7 mouse cellular contexts compared by ENCODE assay signal in genomic region chr11:60115024-60115538, GRCm38 (mm10). TPM values are rescaled to one million over a fixed set of nuclear protein-coding genes. Genes with fewer than 3 reads are reported as not detected.
A peak's percentile ranks its signal among the peaks of the same experiment; 100 is the strongest.
DNase-seq lines count a peak whose midpoint lies in the region; ATAC-seq lines count a peak whose summit lies in the region.

No protein-coding gene starts in this region.

- ATAC-seq in intestine, embryonic 16.5 days = peak; percentile 94
- ATAC-seq in midbrain, embryonic 12.5 days (ENCODE audit: low FRiP score, low read depth) = peak; percentile 92

- H3K4me3 ChIP-seq in intestine, embryonic 16.5 days (ENCODE audit: low read length) = peak overlapping the region; percentile 57
- peak overlapping the region; percentile 59 for H3K4me3 ChIP-seq in limb, embryonic 10.5 days
- peak overlapping the region; percentile 49 for H3K4me3 ChIP-seq in midbrain, embryonic 12.5 days

- no peaks in the 10 kb centered on the region for H3K27me3 ChIP-seq in intestine, embryonic 16.5 days (replicated peaks; ENCODE audit: control insufficient read depth, insufficient read depth, low read length)
- H3K27me3 ChIP-seq in limb, embryonic 10.5 days (ENCODE audit: low read depth, poor library complexity, severe bottlenecking) = no peaks in the 10 kb centered on the region
- no peaks in the 10 kb centered on the region for H3K27me3 ChIP-seq in midbrain, embryonic 12.5 days

- H3K9me3 ChIP-seq in intestine, embryonic 16.5 days (ENCODE audit: control insufficient read depth, low read length) = no peaks in the 10 kb centered on the region
- H3K9me3 ChIP-seq in limb, embryonic 10.5 days (replicated peaks) = no peaks in the 10 kb centered on the region
- H3K9me3 ChIP-seq in midbrain, embryonic 12.5 days = no peaks in the 10 kb centered on the region

- intact Hi-C loops in gastrocnemius, postnatal 36 days (cut with DNase I) = no loop called here

- H3K9ac ChIP-seq in intestine, embryonic 16.5 days (ENCODE audit: low read depth, low read length) = peak overlapping the region; percentile 77
- H3K9ac ChIP-seq in midbrain, embryonic 12.5 days (replicated peaks) = peak overlapping the region; percentile 69

- H3K4me2 ChIP-seq in intestine, embryonic 16.5 days (ENCODE audit: low read depth, low read length) = peak overlapping the region; percentile 80
- peak overlapping the region; percentile 79 for H3K4me2 ChIP-seq in midbrain, embryonic 12.5 days (replicated peaks)

- peak; percentile 96 for DNase-seq in adrenal gland, postnatal 10 days
- DNase-seq in embryo, embryonic 9.5 days (ENCODE audit: extremely low spot score) = peak; percentile 92
- peak; percentile 85 to 90 for DNase-seq in gastrocnemius, postnatal 36 days
- DNase-seq in limb, embryonic 10.5 days (ENCODE audit: low spot score) = peak; percentile 94
- DNase-seq in skeletal muscle tissue, adult 2 months (ENCODE audit: low read depth, low spot score) = peak; percentile 90

- H3K27ac ChIP-seq in intestine, embryonic 16.5 days (ENCODE audit: low read length) = peak overlapping the region; percentile 93
- H3K27ac ChIP-seq in limb, embryonic 10.5 days = peak overlapping the region; percentile 93
- peak overlapping the region; percentile 93 for H3K27ac ChIP-seq in midbrain, embryonic 12.5 days (replicated peaks)

- H3K4me1 ChIP-seq in intestine, embryonic 16.5 days (ENCODE audit: control insufficient read depth, insufficient read depth, low read length) = peaks cover 57% of the 10 kb centered on the region
- H3K4me1 ChIP-seq in limb, embryonic 10.5 days = peaks cover 68% of the 10 kb centered on the region
- peaks cover 48% of the 10 kb centered on the region for H3K4me1 ChIP-seq in midbrain, embryonic 12.5 days

- no peaks in the 10 kb centered on the region for H3K36me3 ChIP-seq in intestine, embryonic 16.5 days (ENCODE audit: control insufficient read depth, insufficient read depth, low read length)
- no peaks in the 10 kb centered on the region for H3K36me3 ChIP-seq in limb, embryonic 10.5 days
- no peaks in the 10 kb centered on the region for H3K36me3 ChIP-seq in midbrain, embryonic 12.5 days

- under 1% methylated on average over 40 of the region's 43 CpGs for WGBS in intestine, embryonic 16.5 days
- WGBS in limb, embryonic 10.5 days = under 1% methylated on average over 43 of the region's 43 CpGs
- under 1% methylated on average over 43 of the region's 43 CpGs for WGBS in midbrain, embryonic 12.5 days

RNA-seq across cellular contexts. Expression of gene Rai1, which starts 10.3 kb away (rescaled TPM):
- total RNA-seq in adrenal gland, postnatal 10 days (2021) = 10 to 100 TPM; 34.8 to 53.0 TPM
- 10 to 100 TPM; 18.1 to 20.8 TPM for total RNA-seq in gastrocnemius, postnatal 36 days (2021)
- 12.4 and 12.5 TPM in 2 replicates for polyA plus RNA-seq in intestine, embryonic 16.5 days (2015; fragmentation: Nextera tagmentation; extraction: Ambion mirVana)
- 34.3 and 37.3 TPM in 2 replicates for polyA plus RNA-seq in limb, embryonic 10.5 days (2016; fragmentation: Nextera tagmentation; extraction: Ambion mirVana)
- polyA plus RNA-seq in midbrain, embryonic 12.5 days (2016; fragmentation: Nextera tagmentation; extraction: Ambion mirVana) = 28.3 and 36.2 TPM in 2 replicates

Comparison
In these comparisons a context has a peak if more than half of its experiments do, and no peak if none do; other contexts are left out.
1. Peak in every context shown above with its lines: DNase-seq, ATAC-seq, H3K4me3 ChIP-seq and H3K27ac ChIP-seq.